Mouse (Mus musculus) ES-Bruce4 (cell line): Measurements from ENCODE around the gene Dpep2nb. TPM values are rescaled to one million over a fixed set of nuclear protein-coding genes. Genes with fewer than 3 reads are reported as not detected.
"Not testable (repeated sequence)": the region's sequence is repeated elsewhere in the genome, so short reads cannot be mapped to it uniquely, and the experiment has no call there.

Experiments used
- H3K27ac ChIP-seq: 2 replicates; pipeline ENCODE4 v1.5.1; 2012; ENCODE audit warnings: low read length, inconsistent platforms; ENCODE audit not compliant: insufficient read depth
- H3K27me3 ChIP-seq: 2 replicates; pipeline ENCODE4 v1.6.1; 2012; ENCODE audit warnings: mild to moderate bottlenecking, low read length, inconsistent platforms; ENCODE audit not compliant: control insufficient read depth, poor library complexity, insufficient read depth, severe bottlenecking
- H3K36me3 ChIP-seq: 2 replicates; pipeline ENCODE4 v1.6.1; 2012; ENCODE audit warnings: inconsistent platforms, mild to moderate bottlenecking, low read length, moderate library complexity; ENCODE audit not compliant: control insufficient read depth, poor library complexity, insufficient read depth, severe bottlenecking
- H3K4me1 ChIP-seq: one replicate; pipeline ENCODE4 v1.8.1; 2011; ENCODE audit warnings: low read length; ENCODE audit not compliant: control insufficient read depth, insufficient read depth
- H3K4me3 ChIP-seq: 2 replicates; pipeline ENCODE4 v1.5.1; 2011; ENCODE audit warnings: low read depth, mild to moderate bottlenecking, low read length
- H3K9ac ChIP-seq: 2 replicates; pipeline ENCODE4 v1.6.1; 2012; ENCODE audit warnings: low read depth, mild to moderate bottlenecking, inconsistent platforms; ENCODE audit not compliant: poor library complexity, severe bottlenecking
- H3K9me3 ChIP-seq: replicated peaks from 2 replicates; pipeline ENCODE4 v1.6.1; 2012; ENCODE audit warnings: mild to moderate bottlenecking, low read length, inconsistent platforms; ENCODE audit not compliant: control insufficient read depth, poor library complexity, insufficient read depth, severe bottlenecking
- CTCF ChIP-seq: IDR thresholded peaks from one replicate; pipeline ENCODE4 v1.8.1; 2011; ENCODE audit warnings: low read depth, low read length
- EP300 ChIP-seq: IDR thresholded peaks from 2 replicates; pipeline ENCODE4 v1.6.1; 2011; ENCODE audit warnings: low read depth, low read length; ENCODE audit not compliant: insufficient read depth
- POLR2A ChIP-seq: IDR thresholded peaks from one replicate; pipeline ENCODE4 v1.8.1; 2011; ENCODE audit warnings: low read length; ENCODE audit not compliant: insufficient read depth
- polyA plus RNA-seq: library from polyadenylated mRNA; stranded (reverse); fragments of >200 nt; gene quantifications from 2 replicates; pipeline ENCODE4 v1.2.4, GENCODE M21; 2011; ENCODE audit warnings: low read depth; ENCODE audit not compliant: missing spikeins, insufficient read depth, insufficient read length

Dpep2nb gene
- polyA plus RNA-seq, 1 experiment = not detected

GRCm38 (mm10) chr8:106010748-106011642, 5.2 kb upstream of the Dpep2nb start:
- peak overlapping the region; percentile 5; the same call in 1 of the 2 replicates for H3K27ac ChIP-seq
- H3K4me1 ChIP-seq = no peaks in the 10 kb centered on the region
- peak; percentile 52; the same call in 1 of the 2 replicates for TF ChIP-seq EP300
- TF ChIP-seq POLR2A = peak; percentile 67
- no peak for TF ChIP-seq CTCF
- peaks cover 9% of the 10 kb centered on the region for H3K36me3 ChIP-seq
- H3K27me3 ChIP-seq = no peaks in the 10 kb centered on the region
- H3K4me3 ChIP-seq = peak overlapping the region; percentile 93
- H3K9me3 ChIP-seq = no peaks in the 10 kb centered on the region
- peak overlapping the region; percentile 77 for H3K9ac ChIP-seq

- H3K27me3 ChIP-seq, H3K27ac ChIP-seq, H3K36me3 ChIP-seq, H3K9ac ChIP-seq, H3K4me3 ChIP-seq, H3K4me1 ChIP-seq, H3K9me3 ChIP-seq: not testable (repeated sequence)
Observed at GRCm38 (mm10) chr8:106007891-106008290, 2.1 kb upstream of the Dpep2nb start.

- Histone ChIP-seq H3K36me3 (peaks cover 4% of the 10 kb centered on the region; the same call in 1 of the 2 replicates), H3K4me1 (no peaks in the 10 kb centered on the region), H3K27me3 (no peaks in the 10 kb centered on the region), H3K27ac (no peak overlapping the region), H3K9ac (no peak overlapping the region), H3K9me3 (no peaks in the 10 kb centered on the region), H3K4me3 (no peak overlapping the region)
- TF ChIP-seq EP300 = no peak
- no peak for TF ChIP-seq POLR2A
- no peak for TF ChIP-seq CTCF
Observed at GRCm38 (mm10) chr8:106007135-106007534, 1.4 kb upstream of the Dpep2nb start.

GRCm38 (mm10) chr8:106006413-106006812, 638 bp upstream of the Dpep2nb start:
- no peaks in the 10 kb centered on the region for H3K27me3 ChIP-seq
- H3K4me1 ChIP-seq = no peaks in the 10 kb centered on the region
- H3K9ac ChIP-seq = no peak overlapping the region
- H3K9me3 ChIP-seq = no peaks in the 10 kb centered on the region
- H3K36me3 ChIP-seq = peaks cover 4% of the 10 kb centered on the region; the same call in 1 of the 2 replicates
- TF ChIP-seq CTCF = no peak
- no peak for TF ChIP-seq POLR2A
- TF ChIP-seq EP300 = no peak
- no peak overlapping the region for H3K4me3 ChIP-seq
- H3K27ac ChIP-seq = no peak overlapping the region

- H3K36me3 ChIP-seq = peaks cover 4% of the 10 kb centered on the region; the same call in 1 of the 2 replicates
- H3K4me3 ChIP-seq = no peak overlapping the region
- H3K27ac ChIP-seq = no peak overlapping the region
- H3K9me3 ChIP-seq = no peaks in the 10 kb centered on the region
- no peak for TF ChIP-seq EP300
- TF ChIP-seq CTCF = no peak
- no peak for TF ChIP-seq POLR2A
- no peaks in the 10 kb centered on the region for H3K4me1 ChIP-seq
- H3K27me3 ChIP-seq = no peaks in the 10 kb centered on the region
- no peak overlapping the region for H3K9ac ChIP-seq
Observed at GRCm38 (mm10) chr8:106004538-106005207, 1.1 kb downstream of the Dpep2nb start.

- no peak overlapping the region for H3K9ac ChIP-seq
- no peak overlapping the region for H3K27ac ChIP-seq
- H3K27me3 ChIP-seq = no peaks in the 10 kb centered on the region
- H3K4me3 ChIP-seq = no peak overlapping the region
- H3K36me3 ChIP-seq = no peaks in the 10 kb centered on the region
- TF ChIP-seq POLR2A = no peak
- no peak for TF ChIP-seq CTCF
- H3K9me3 ChIP-seq = no peaks in the 10 kb centered on the region
- H3K4me1 ChIP-seq = no peaks in the 10 kb centered on the region
Observed at GRCm38 (mm10) chr8:106001908-106002307, 3.9 kb downstream of the Dpep2nb start.
